Mouse (Mus musculus): ENCODE results near the gene Kif6.

GRCm38 (mm10) chr17:49668296-49668695, 53.4 kb downstream of the Kif6 start:
- TF ChIP-seq CTCF (IDR thresholded peaks at IDR 0.05; ENCODE audit: borderline replicate concordance, insufficient read depth, low read depth, low read length) (no peak), POLR2A (IDR thresholded peaks at IDR 0.05; ENCODE audit: borderline replicate concordance, insufficient read depth, low read length) (no peak)

Data from cerebellum, adult 2 months (tissue).